Mouse (Mus musculus) lung, postnatal 10 days (tissue): ENCODE measurements around the gene Rgs7.

Experiments used
- DNase-seq: peaks from one replicate; pipeline ENCODE4 v3.0.0; 2021

The Rgs7 gene

GRCm38 (mm10) chr1:175299603-175300397 lies 192.5 kb downstream of the Rgs7 start:
- DNase-seq = no peak

- no peak for DNase-seq
Observed at GRCm38 (mm10) chr1:175296906-175297305, 195.4 kb downstream of the Rgs7 start.

DNA sequence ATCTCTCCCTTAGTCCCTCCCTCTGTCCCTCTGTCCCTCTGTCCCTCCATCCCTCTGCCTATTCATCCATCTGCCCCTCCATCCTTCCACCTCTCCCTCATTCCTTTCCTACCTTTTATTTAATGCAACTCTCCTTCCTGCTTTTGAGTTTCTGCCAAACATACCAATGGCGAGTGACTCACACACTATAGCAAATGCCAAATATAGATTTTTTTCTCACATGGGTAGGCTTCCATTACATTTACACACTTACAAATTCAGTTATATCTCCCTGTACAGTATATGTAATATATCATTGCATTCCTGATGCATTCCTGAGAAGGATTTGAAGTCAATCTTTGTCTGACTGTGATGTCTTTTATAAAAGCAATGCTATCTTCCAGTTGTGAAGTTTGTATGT lies 202.2 kb downstream of the Rgs7 start:
- DNase-seq = no peak

DNA sequence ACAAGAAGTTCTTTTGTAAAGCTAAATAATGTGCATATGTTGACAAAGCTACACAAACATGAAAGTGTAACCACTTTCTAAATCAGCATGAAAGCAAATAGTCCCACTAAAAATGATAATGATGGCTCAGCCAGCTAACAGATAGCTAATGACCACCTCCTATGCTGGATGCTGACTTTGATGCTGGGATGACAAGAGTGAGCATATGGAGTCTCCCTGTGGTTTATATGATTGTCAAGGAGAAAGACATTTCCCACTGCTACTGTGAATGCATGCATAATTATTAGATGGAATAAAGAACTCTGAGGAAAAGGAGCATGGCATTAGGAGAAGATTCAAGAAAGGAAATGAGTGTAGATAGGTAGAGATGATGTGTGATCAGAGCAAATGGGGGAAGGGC lies 230.0 kb downstream of the Rgs7 start:
- no peak for DNase-seq

GRCm38 (mm10) chr1:175259374-175259773 lies 232.9 kb downstream of the Rgs7 start:
- no peak for DNase-seq

- no peak for DNase-seq
Observed at GRCm38 (mm10) chr1:175255224-175255623, 237.1 kb downstream of the Rgs7 start.

GRCm38 (mm10) chr1:175254724-175255123 lies 237.6 kb downstream of the Rgs7 start:
- DNase-seq = no peak

DNA sequence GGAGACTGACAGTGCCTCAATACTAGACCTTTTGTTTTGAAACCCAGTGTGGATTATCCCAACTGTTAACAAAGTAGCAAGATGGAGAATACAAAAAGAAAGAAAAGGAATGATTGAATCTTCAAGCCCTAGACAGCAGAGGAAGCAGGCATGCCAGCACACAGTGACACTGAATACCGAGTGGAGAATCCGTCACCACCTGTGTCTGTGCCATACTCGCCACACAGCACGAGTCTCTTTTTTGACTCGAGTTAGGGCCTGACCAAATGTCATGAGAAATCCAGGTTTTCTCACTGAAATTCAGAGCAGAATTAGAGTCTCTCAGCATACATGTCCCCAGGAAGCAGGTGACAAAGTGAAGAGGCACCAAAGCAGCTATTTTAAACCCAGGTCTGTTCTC lies 250.2 kb downstream of the Rgs7 start:
- no peak for DNase-seq

- no peak for DNase-seq
Observed at GRCm38 (mm10) chr1:175240137-175240536, 252.2 kb downstream of the Rgs7 start.

DNA sequence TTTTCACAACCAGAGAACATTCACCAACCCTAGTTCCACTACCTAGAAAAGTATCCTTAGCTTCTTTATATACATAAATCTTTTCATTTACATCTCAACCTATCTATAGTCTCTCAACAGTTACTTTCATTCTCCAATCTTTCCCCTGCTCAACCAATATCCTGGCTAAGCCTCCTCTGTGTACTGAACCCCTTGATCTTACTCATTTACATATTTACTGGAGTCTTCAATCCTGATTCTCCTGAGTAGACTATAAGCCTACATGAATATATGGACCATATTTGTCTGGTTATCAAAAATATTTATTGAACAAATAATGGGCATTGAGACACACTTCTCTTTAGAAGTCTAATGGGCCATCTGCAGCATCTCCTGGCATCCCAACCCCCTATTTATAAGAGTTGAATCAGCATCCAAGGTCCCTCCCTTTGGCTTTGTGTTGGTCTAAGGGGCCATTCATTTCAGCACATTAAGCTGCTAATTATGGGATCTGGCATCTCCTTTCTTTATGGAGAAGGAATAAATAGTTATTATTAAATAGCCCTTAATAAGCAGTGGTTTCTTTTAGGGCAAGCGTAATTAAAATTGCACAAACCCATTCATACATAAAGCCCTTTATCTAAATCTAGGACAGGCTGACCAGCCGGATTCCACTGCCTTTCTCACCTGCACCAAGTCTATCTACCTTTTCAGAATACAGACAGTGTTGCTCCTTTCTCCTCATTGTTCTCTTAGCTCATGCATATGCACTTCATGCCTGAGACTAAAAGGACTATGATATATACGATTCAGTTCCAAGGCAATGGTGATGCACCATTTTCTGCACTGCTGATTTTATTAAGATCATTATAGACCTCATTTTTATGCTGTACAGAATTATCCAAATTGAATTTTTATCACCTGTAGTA lies 270.5 kb downstream of the Rgs7 start:
- no peak for DNase-seq

GRCm38 (mm10) chr1:175219563-175219962 lies 272.7 kb downstream of the Rgs7 start:
- no peak for DNase-seq

DNA sequence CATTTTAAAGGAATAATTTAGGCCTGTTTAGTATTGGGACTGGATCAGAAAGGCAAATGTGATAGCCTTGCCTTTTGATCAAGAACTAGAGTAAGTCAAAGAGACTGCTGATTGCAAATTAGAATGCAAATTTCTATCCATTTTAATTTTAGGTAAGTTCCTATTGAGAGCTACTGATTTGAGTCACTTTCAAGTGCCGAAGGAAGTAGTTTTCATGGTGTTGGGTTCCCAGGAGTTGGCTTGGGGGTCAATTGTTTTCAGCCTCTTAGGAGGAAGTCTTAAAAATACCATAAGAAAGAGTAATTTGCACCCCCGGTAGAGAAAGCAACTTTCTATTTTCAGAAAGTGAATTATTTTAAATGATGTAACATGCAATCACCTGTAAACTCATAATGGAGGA lies 285.3 kb downstream of the Rgs7 start:
- DNase-seq = no peak

DNA sequence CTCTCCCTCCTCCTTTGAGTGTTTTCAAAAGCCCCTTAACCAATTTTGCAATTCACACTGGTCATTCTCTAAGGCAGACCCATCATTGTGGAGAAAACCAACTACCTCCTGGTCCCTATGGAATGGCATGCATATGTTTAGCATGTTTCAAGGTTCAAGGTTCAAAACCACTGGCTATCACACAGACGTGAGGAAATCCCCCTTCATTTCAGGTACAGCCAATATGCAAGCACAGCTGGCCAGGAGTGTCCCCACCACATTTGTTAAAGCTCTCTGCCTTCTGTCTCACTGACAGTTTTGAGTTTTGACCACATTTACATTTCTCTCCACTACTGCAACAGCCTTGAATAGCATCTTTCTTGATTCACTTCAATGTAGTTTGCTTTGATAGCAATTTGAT lies 286.7 kb downstream of the Rgs7 start:
- no peak for DNase-seq

DNA sequence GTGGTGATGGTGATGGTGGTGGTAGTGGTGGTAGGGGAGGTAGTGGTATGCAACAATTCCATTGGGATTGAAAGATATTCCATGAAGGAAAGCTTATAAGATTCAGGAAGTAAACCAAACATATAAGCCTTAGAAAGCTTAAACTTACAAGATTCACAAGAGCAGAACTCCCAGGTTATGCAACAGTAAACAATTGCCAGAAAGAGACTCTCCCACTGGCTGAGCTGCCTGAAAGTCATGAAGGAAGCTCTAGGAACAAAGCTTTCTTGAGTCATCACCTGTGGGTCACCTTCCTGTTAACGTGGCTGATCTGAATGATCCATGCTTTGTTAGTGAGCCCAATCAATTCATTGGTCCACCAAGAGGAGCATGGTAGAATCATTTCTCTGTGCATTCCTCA lies 288.8 kb downstream of the Rgs7 start:
- DNase-seq = no peak

DNA sequence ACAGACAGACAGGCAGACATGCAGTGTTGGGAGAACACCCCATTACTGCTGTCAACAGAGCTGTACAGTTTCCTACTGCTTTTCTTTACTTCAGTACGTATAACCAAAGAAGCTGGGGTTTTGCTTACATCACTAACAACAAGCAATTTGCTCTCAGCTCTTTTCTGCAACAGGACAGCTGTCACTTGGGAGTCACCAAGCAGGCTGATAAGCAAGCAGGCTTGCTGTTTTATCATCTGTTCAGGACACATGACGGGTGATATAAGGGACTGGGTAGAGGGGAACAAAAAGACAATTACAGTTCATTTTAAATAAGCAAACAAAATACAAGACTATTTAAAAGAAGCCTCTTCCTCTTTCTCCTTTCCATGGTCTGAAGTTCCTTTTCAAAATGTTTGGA lies 289.4 kb downstream of the Rgs7 start:
- DNase-seq = no peak

- no peak for DNase-seq
Observed at GRCm38 (mm10) chr1:175198881-175199280, 293.4 kb downstream of the Rgs7 start.

DNA sequence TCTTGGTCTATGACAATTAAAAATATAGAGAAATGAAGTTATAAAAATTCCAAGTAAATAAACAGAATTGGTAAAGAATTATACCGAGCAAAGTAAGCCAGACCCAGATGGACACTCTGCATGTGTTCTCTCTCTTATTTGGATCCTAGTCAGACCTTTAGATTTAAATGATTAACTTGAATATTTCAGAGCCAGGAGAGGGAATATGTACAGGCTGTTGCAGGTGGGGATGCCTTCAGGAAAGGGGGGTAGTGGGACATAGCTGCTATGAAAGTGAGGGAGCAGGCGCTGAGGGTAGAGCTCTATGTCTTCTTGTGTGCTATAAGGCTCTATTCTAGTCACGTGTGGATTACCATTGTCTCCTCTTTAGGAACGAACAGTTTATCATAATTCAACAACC lies 296.5 kb downstream of the Rgs7 start:
- no peak for DNase-seq

- DNase-seq = no peak
Observed at GRCm38 (mm10) chr1:175188186-175188585, 304.1 kb downstream of the Rgs7 start.

GRCm38 (mm10) chr1:175185211-175185610 lies 307.1 kb downstream of the Rgs7 start:
- no peak for DNase-seq

DNA sequence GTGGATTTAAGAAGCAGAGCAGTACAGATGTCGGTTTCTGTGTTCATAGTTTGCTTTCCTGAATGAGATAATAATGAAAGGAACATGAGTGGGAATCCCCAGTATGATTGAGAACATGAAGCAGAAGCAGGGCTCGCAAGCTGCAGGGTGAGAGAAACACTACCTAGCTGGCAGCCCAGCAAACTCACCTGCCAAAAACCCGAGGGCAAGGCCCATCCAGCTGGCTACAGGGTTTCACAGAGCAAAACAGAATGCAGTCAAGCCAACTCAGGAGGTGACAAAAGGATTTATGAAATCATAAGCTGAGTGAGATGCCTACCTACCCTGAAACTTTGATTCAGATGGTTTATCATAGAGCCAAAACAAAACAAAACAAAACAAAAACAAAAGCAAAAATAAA lies 307.6 kb downstream of the Rgs7 start:
- no peak for DNase-seq

DNA sequence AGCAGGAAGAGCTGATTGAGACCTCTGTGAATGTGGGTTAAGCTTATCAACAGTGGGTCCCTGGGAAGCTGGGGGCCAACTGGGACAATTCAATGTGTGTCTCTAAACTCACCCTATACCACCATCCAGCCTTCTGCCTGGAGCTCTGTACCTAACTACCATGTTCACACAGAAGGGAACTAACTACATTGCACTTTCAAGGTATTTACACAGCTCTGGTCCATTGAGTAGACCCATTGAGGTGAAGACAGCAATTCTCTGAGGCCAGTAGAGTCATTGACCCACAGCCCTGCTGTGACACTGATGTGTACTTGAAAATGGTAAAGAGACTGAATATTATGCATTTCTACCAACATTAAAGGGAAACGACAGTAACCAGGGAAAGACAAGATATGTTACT lies 313.6 kb downstream of the Rgs7 start:
- DNase-seq = no peak

GRCm38 (mm10) chr1:175174918-175175675 lies 317.2 kb downstream of the Rgs7 start:
- DNase-seq = no peak

DNA sequence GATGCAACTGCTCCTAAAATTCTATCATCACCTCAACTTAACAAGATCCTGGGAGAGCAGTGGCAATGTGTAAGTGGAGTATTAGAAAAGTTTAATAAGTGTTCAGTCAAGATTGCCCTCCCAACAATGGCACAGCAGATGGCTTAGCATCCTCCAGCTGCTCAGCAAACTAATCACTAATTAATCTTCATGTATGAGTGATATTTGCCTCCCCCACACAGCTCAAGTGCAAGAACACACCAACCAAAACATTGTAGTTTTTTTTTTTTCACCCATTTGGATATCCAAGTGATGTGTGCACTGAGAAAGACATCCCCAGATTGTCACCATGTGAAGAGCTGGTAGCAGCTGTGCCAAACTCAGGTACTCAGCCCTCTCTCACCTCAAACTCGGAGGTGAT lies 336.8 kb downstream of the Rgs7 start:
- DNase-seq = no peak
